Mouse (Mus musculus) cerebellum, adult 2 months (tissue): ENCODE data around the gene Pla2g7.

ENCODE experiments used
- CTCF ChIP-seq: fragments of 200-500 bp; IDR thresholded peaks from 2 replicates; pipeline ENCODE4 v1.5.1; 2011; ENCODE audit warnings: low read depth, mild to moderate bottlenecking, control low read depth, low read length, moderate library complexity, borderline replicate concordance; ENCODE audit not compliant: insufficient read depth
- POLR2A ChIP-seq: fragments of 200-500 bp; IDR thresholded peaks from 2 replicates; pipeline ENCODE4 v1.6.1; 2011; ENCODE audit warnings: low read length, control low read depth, borderline replicate concordance; ENCODE audit not compliant: insufficient read depth

GRCm38 (mm10) chr17:43587278-43587677, 19.4 kb downstream of the Pla2g7 start:
- TF ChIP-seq CTCF (no peak), POLR2A (no peak)
